Mouse (Mus musculus) brain, embryonic 14.5 days (tissue): ENCODE measurements at regions not wholly inside any gene's neighbourhood (a gene's known extent, or its start where the extent isn't known, plus 50 kb on each side); places are given as distances from the start of the nearest gene placed in this dataset.

Experiments used
- CTCF ChIP-seq: fragments of 200-500 bp; IDR thresholded peaks from 2 replicates; pipeline ENCODE4 v1.5.1; 2012; ENCODE audit warnings: inconsistent platforms, mild to moderate bottlenecking, moderate library complexity, borderline replicate concordance; ENCODE audit not compliant: insufficient read depth, insufficient read length; ENCODE audit errors: extremely low read depth
- POLR2A ChIP-seq: fragments of 200-500 bp; IDR thresholded peaks from 2 replicates; pipeline ENCODE4 v1.6.1; 2012; ENCODE audit warnings: mild to moderate bottlenecking, inconsistent platforms, borderline replicate concordance; ENCODE audit not compliant: poor library complexity, insufficient read depth, insufficient read length, severe bottlenecking; ENCODE audit errors: extremely low read depth

- TF ChIP-seq CTCF = no peak
- TF ChIP-seq POLR2A = no peak
Measured at GRCm38 (mm10) chr10:66743254-66743653, 352.7 kb upstream of the Jmjd1c start.
